Mouse (Mus musculus) kidney, embryonic 16.5 days (tissue): Measurements from ENCODE around the gene Kif9. TPM values are rescaled to one million over a fixed set of nuclear protein-coding genes. Genes with fewer than 3 reads are reported as not detected.

Source experiments
- ATAC-seq: fragments of 200-750 bp; cut with Nextera tagmentation; 2 replicates; pipeline ENCODE4 v1.8.0; 2017; ENCODE audit warnings: moderate TSS enrichment; ENCODE audit not compliant: low FRiP score, low TSS enrichment
- H3K27ac ChIP-seq: fragments of 300-500 bp; sonication (generic); 2 replicates; pipeline ENCODE4 v1.5.1; 2014; ENCODE audit warnings: low read length
- H3K27me3 ChIP-seq: fragments of 300-500 bp; sonication (generic); 2 replicates; pipeline ENCODE4 v1.6.1; 2014; ENCODE audit warnings: low read length, control low read depth, mixed read lengths; ENCODE audit not compliant: insufficient read depth
- H3K36me3 ChIP-seq: fragments of 300-500 bp; sonication (generic); 2 replicates; pipeline ENCODE4 v1.6.1; 2014; ENCODE audit warnings: low read length, control low read depth, mixed read lengths; ENCODE audit not compliant: insufficient read depth
- H3K4me1 ChIP-seq: fragments of 300-500 bp; sonication (generic); 2 replicates; pipeline ENCODE4 v1.6.1; 2014; ENCODE audit warnings: low read length, control low read depth, mixed read lengths; ENCODE audit not compliant: insufficient read depth
- H3K4me2 ChIP-seq: fragments of 300-500 bp; sonication (generic); replicated peaks from 2 replicates; pipeline ENCODE4 v1.6.1; 2014; ENCODE audit warnings: low read depth, low read length
- H3K4me3 ChIP-seq: fragments of 300-500 bp; sonication (generic); 2 replicates; pipeline ENCODE4 v1.5.1; 2014; ENCODE audit warnings: mild to moderate bottlenecking, low read length
- H3K9ac ChIP-seq: fragments of 300-500 bp; sonication (generic); replicated peaks from 2 replicates; pipeline ENCODE4 v1.6.1; 2014; ENCODE audit warnings: low read length
- H3K9me3 ChIP-seq: fragments of 300-500 bp; sonication (generic); 2 replicates; pipeline ENCODE4 v1.6.1; 2016; ENCODE audit warnings: low read length, control low read depth
- WGBS: fragments of 180-500 bp; shearing (Covaris S2); extraction: QIAGEN DNeasy Blood & Tissue Kit; methylation state at CpG from one replicate; pipeline ENCODE4 v1.1.7; 2014; 5-methylcytosine and 5-hydroxymethylcytosine counted together
- polyA plus RNA-seq: library from polyadenylated mRNA; unstranded; fragments of >200 nt; fragmentation: Nextera tagmentation; extraction: Ambion mirVana; gene quantifications from 2 replicates; pipeline ENCODE4 v1.2.1, GENCODE M21; 2015

Gene Kif9
- polyA plus RNA-seq = 1.4 and 1.7 TPM in 2 replicates

GRCm38 (mm10) chr9:110476124-110477091, at the start of gene Kif9, which contains the start of gene Klhl18:
Kif9 (plus strand) TSS chr9:110476958.
Klhl18 (minus strand) TSS chr9:110476694.
- Histone ChIP-seq H3K36me3 (no peaks in the 10 kb centered on the region), H3K4me3 (peak within 1 kb of the TSS; percentile 68), H3K4me1 (peaks cover 14% of the 10 kb centered on the region), H3K9me3 (no peaks in the 10 kb centered on the region), H3K9ac (peak within 1 kb of the TSS; percentile 74), H3K27me3 (no peaks in the 10 kb centered on the region), H3K27ac (peak within 1 kb of the TSS; percentile 84), H3K4me2 (peak within 1 kb of the TSS; percentile 93)
- ATAC-seq = peak; percentile 99
- under 1% methylated on average over 53 of the region's 53 CpGs for WGBS

GRCm38 (mm10) chr9:110431241-110431640, 45.5 kb upstream of the Kif9 start:
- Histone ChIP-seq H3K27ac (no peak overlapping the region), H3K4me1 (no peaks in the 10 kb centered on the region), H3K36me3 (peaks cover 23% of the 10 kb centered on the region), H3K9me3 (no peaks in the 10 kb centered on the region), H3K4me2 (no peak overlapping the region), H3K9ac (no peak overlapping the region), H3K4me3 (no peak overlapping the region), H3K27me3 (no peaks in the 10 kb centered on the region)
- ATAC-seq = no peak
- 90% methylated on average over 8 of the region's 8 CpGs for WGBS

- Histone ChIP-seq H3K36me3 (peaks cover 21% of the 10 kb centered on the region), H3K27ac (no peak overlapping the region), H3K4me2 (no peak overlapping the region), H3K4me3 (no peak overlapping the region), H3K9ac (no peak overlapping the region), H3K9me3 (no peaks in the 10 kb centered on the region), H3K4me1 (no peaks in the 10 kb centered on the region), H3K27me3 (no peaks in the 10 kb centered on the region)
- WGBS = 93% methylated on average over 2 of the region's 2 CpGs
- ATAC-seq = no peak
These were observed 43.7 kb upstream of the Kif9 start for GRCm38 (mm10) chr9:110433045-110433444.

GRCm38 (mm10) chr9:110436041-110436440, 40.7 kb upstream of the Kif9 start:
- Histone ChIP-seq H3K36me3 (peaks cover 9% of the 10 kb centered on the region; the same call in 1 of the 2 replicates), H3K4me2 (no peak overlapping the region), H3K27me3 (no peaks in the 10 kb centered on the region), H3K4me3 (no peak overlapping the region), H3K9me3 (no peaks in the 10 kb centered on the region), H3K27ac (no peak overlapping the region), H3K9ac (no peak overlapping the region), H3K4me1 (no peaks in the 10 kb centered on the region)
- WGBS = 92% methylated on average over 11 of the region's 11 CpGs
- ATAC-seq = no peak

GRCm38 (mm10) chr9:110440049-110440448, 36.7 kb upstream of the Kif9 start:
- no peaks in the 10 kb centered on the region for H3K4me1 ChIP-seq
- no peaks in the 10 kb centered on the region for H3K9me3 ChIP-seq
- H3K27ac ChIP-seq = no peak overlapping the region
- no peak overlapping the region for H3K4me2 ChIP-seq
- no peak overlapping the region for H3K4me3 ChIP-seq
- peaks cover 12% of the 10 kb centered on the region; the same call in 1 of the 2 replicates for H3K36me3 ChIP-seq
- no peak for ATAC-seq
- no peaks in the 10 kb centered on the region for H3K27me3 ChIP-seq
- H3K9ac ChIP-seq = no peak overlapping the region
- WGBS = 62% methylated on average over 5 of the region's 5 CpGs

GRCm38 (mm10) chr9:110440559-110440958, 36.2 kb upstream of the Kif9 start:
- WGBS = 87% methylated on average over 6 of the region's 6 CpGs
- Histone ChIP-seq H3K4me2 (no peak overlapping the region), H3K9ac (no peak overlapping the region), H3K27ac (no peak overlapping the region), H3K36me3 (peaks cover 9% of the 10 kb centered on the region; the same call in 1 of the 2 replicates), H3K4me1 (no peaks in the 10 kb centered on the region), H3K9me3 (no peaks in the 10 kb centered on the region), H3K4me3 (no peak overlapping the region), H3K27me3 (no peaks in the 10 kb centered on the region)
- no peak for ATAC-seq

GRCm38 (mm10) chr9:110448356-110448755, 28.4 kb upstream of the Kif9 start:
- Histone ChIP-seq H3K4me2 (no peak overlapping the region), H3K9ac (no peak overlapping the region), H3K27me3 (no peaks in the 10 kb centered on the region), H3K4me3 (no peak overlapping the region), H3K4me1 (no peaks in the 10 kb centered on the region), H3K36me3 (no peaks in the 10 kb centered on the region), H3K9me3 (no peaks in the 10 kb centered on the region), H3K27ac (no peak overlapping the region)
- peak; percentile 42; the same call in 1 of the 2 replicates for ATAC-seq
- WGBS = 83% methylated on average over 15 of the region's 15 CpGs

- Histone ChIP-seq H3K9ac (no peak overlapping the region), H3K36me3 (no peaks in the 10 kb centered on the region), H3K9me3 (no peaks in the 10 kb centered on the region), H3K4me2 (no peak overlapping the region), H3K27ac (no peak overlapping the region), H3K4me1 (no peaks in the 10 kb centered on the region), H3K4me3 (no peak overlapping the region), H3K27me3 (no peaks in the 10 kb centered on the region)
- WGBS = 27% methylated on average over 11 of the region's 11 CpGs
- ATAC-seq = peak; percentile 81
These were observed 27.7 kb upstream of the Kif9 start for GRCm38 (mm10) chr9:110448857-110449617.

GRCm38 (mm10) chr9:110452523-110452922, 24.2 kb upstream of the Kif9 start:
- Histone ChIP-seq H3K36me3 (no peaks in the 10 kb centered on the region), H3K9me3 (no peaks in the 10 kb centered on the region), H3K4me1 (no peaks in the 10 kb centered on the region), H3K4me2 (no peak overlapping the region), H3K4me3 (no peak overlapping the region), H3K27ac (no peak overlapping the region), H3K27me3 (no peaks in the 10 kb centered on the region), H3K9ac (no peak overlapping the region)
- no peak for ATAC-seq
- 74% methylated on average over 3 of the region's 3 CpGs for WGBS
